Mouse (Mus musculus) small intestine, adult 2 months (tissue): ENCODE results near the gene Ccnd3.

Experiments used
- CTCF ChIP-seq: fragments of 200-500 bp; IDR thresholded peaks from 2 replicates; pipeline ENCODE4 v1.5.1; 2012; ENCODE audit warnings: low read depth, mild to moderate bottlenecking, control low read depth, inconsistent platforms, low read length, moderate library complexity, mixed read lengths; ENCODE audit not compliant: insufficient replicate concordance, insufficient read length; ENCODE audit errors: extremely low read depth
- POLR2A ChIP-seq: fragments of 200-500 bp; IDR thresholded peaks from 2 replicates; pipeline ENCODE4 v1.6.1; 2012; ENCODE audit warnings: low read depth, mild to moderate bottlenecking, control low read depth, inconsistent platforms, low read length, moderate library complexity

DNA sequence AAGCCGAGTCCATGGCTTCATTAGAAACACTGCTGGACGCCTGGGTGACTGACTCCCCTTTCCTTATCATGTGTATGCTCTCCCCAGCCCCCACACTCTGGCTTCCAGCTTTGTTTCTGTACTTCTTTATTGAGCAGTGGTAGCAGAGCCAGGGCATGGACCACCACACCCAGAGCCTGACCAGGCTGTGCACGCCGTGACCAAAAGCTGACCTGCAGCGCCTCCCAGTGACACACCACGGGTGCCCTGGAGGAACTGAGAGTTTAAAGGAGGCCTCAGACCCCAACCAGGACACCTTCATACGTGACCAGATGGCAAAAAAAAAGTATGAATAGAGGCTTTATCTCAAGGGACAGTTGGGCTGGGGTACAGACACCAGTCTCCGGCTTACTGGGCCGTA, 14.1 kb upstream of the Ccnd3 start:
- no peak for TF ChIP-seq POLR2A
- TF ChIP-seq CTCF, result no peak
